9 mouse cellular contexts compared by ENCODE assay signal in the genomic region with DNA sequence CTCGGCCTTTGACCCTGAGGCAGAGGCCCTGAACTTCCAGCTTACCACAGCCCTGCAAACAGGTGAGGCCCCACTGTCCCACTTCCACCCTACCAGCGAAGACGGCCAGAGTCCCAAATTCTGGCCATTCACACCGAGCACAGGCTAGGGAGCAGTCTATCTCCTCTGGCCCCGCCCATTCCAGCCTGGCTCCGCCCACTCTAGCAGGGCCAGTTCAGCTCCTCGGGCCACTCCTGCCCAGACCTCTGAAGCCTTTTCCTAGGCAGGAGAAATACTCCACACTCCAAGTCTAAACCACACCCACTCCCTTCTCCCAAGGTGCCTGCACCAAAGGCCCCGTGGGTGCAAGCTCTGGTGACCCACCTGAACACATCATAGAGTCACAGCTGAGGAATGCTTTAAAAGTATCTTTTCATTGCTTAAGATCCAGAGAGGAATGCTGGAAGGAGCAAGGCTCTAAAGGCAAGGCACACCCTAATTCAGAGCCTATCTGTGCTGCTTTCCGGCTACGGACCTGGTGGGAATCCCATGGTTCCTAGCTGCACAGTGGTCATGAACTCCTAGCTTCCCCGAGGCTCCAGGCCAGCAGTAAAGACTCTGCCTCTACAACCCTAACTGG. TPM values are rescaled to one million over a fixed set of nuclear protein-coding genes. Genes with fewer than 3 reads are reported as not detected.
DNase-seq lines count a peak whose midpoint lies in the region; ATAC-seq and TF ChIP-seq lines count a peak whose summit lies in the region.
"Had no signal": no experiment of that assay in that cellular context is flagged by ENCODE, and none has a peak within 500 bp of the region (broad histone marks: within the 10 kb centered on the region; RNA-seq: fewer than 3 reads in every experiment).

No protein-coding gene starts in this region.

- peak; percentile 23 for DNase-seq in midbrain, embryonic 10.5 days (ENCODE audit: low spot score)
- DNase-seq in midbrain, embryonic 14.5 days = no peak
- peak; percentile 78 to 83 for DNase-seq in kidney, postnatal 4 days
- no peak for DNase-seq in left cerebral cortex, adult 8-10 months (ENCODE audit: low spot score in 2 of 2)
- no peak for DNase-seq in left cerebral cortex, postnatal 14 days (ENCODE audit: low spot score in 2 of 2)

- H3K4me1 ChIP-seq in midbrain, embryonic 10.5 days = peaks cover 35% of the 10 kb centered on the region
- H3K4me1 ChIP-seq in midbrain, embryonic 14.5 days (ENCODE audit: control insufficient read depth, insufficient read depth, low read length) = peaks cover 18% of the 10 kb centered on the region
- H3K4me1 ChIP-seq in embryonic fibroblast, embryonic 13.5 days (ENCODE audit: control insufficient read depth, insufficient read depth, low read length) = peaks cover 8% of the 10 kb centered on the region
- peaks cover 53% of the 10 kb centered on the region for H3K4me1 ChIP-seq in stomach, embryonic 16.5 days (ENCODE audit: control insufficient read depth, insufficient read depth, low read length)
- peaks cover 16% of the 10 kb centered on the region for H3K4me1 ChIP-seq in hindbrain, embryonic 16.5 days (ENCODE audit: control insufficient read depth, insufficient read depth, low read depth, low read length)

- H3K36me3 ChIP-seq in midbrain, embryonic 10.5 days = no peaks in the 10 kb centered on the region
- H3K36me3 ChIP-seq in midbrain, embryonic 14.5 days (ENCODE audit: control insufficient read depth, insufficient read depth, low read length) = no peaks in the 10 kb centered on the region
- no peaks in the 10 kb centered on the region for H3K36me3 ChIP-seq in stomach, embryonic 16.5 days (ENCODE audit: control insufficient read depth, insufficient read depth, low read length)
- H3K36me3 ChIP-seq in hindbrain, embryonic 16.5 days (ENCODE audit: control insufficient read depth, insufficient read depth, low read length) = no peaks in the 10 kb centered on the region

- H3K27ac ChIP-seq in midbrain, embryonic 10.5 days (replicated peaks) = no peak overlapping the region
- no peak overlapping the region for H3K27ac ChIP-seq in midbrain, embryonic 14.5 days (replicated peaks; ENCODE audit: low read depth, low read length)
- H3K27ac ChIP-seq in embryonic fibroblast, embryonic 13.5 days (ENCODE audit: insufficient read depth, low read length) = peak overlapping the region; percentile 87
- peak overlapping the region; percentile 87 for H3K27ac ChIP-seq in stomach, embryonic 16.5 days (ENCODE audit: low read length)
- no peak overlapping the region for H3K27ac ChIP-seq in hindbrain, embryonic 16.5 days (ENCODE audit: low read depth, low read length)

- 37% methylated on average over 11 of the region's 11 CpGs for WGBS in midbrain, embryonic 10.5 days
- 37% methylated on average over 11 of the region's 11 CpGs for WGBS in midbrain, embryonic 14.5 days
- 34% methylated on average over 11 of the region's 11 CpGs for WGBS in stomach, embryonic 16.5 days
- WGBS in hindbrain, embryonic 16.5 days = 37% methylated on average over 11 of the region's 11 CpGs

- no peak overlapping the region for H3K4me2 ChIP-seq in midbrain, embryonic 14.5 days (ENCODE audit: low read length)
- peak overlapping the region; percentile 0; the same call in 1 of the 2 replicates for H3K4me2 ChIP-seq in stomach, embryonic 16.5 days (ENCODE audit: low read depth, low read length)
- no peak overlapping the region for H3K4me2 ChIP-seq in hindbrain, embryonic 16.5 days (ENCODE audit: low read length)

- no peak overlapping the region for H3K9ac ChIP-seq in midbrain, embryonic 14.5 days (replicated peaks; ENCODE audit: low read length)
- H3K9ac ChIP-seq in stomach, embryonic 16.5 days (ENCODE audit: low read length) = 0 out of 2 replicates have a peak overlapping the region, but pooled peaks have one; percentile 3
- H3K9ac ChIP-seq in hindbrain, embryonic 16.5 days (ENCODE audit: low read depth, low read length) = no peak overlapping the region

- H3K27me3 ChIP-seq in midbrain, embryonic 10.5 days (ENCODE audit: low read depth, poor library complexity, severe bottlenecking) = peaks cover 66% of the 10 kb centered on the region
- peaks cover 11% of the 10 kb centered on the region for H3K27me3 ChIP-seq in midbrain, embryonic 14.5 days (ENCODE audit: control insufficient read depth, insufficient read depth, low read length)
- no peaks in the 10 kb centered on the region for H3K27me3 ChIP-seq in stomach, embryonic 16.5 days (ENCODE audit: control insufficient read depth, insufficient read depth, low read length)
- peaks cover 1% of the 10 kb centered on the region; the same call in 1 of the 2 replicates for H3K27me3 ChIP-seq in hindbrain, embryonic 16.5 days (replicated peaks; ENCODE audit: control insufficient read depth, insufficient read depth, low read length)

- no peak for TF ChIP-seq CTCF in embryonic fibroblast, embryonic 13.5 days (IDR thresholded peaks at IDR 0.05; ENCODE audit: borderline replicate concordance, insufficient read depth, low read length)

- intact Hi-C loops in left cerebral cortex, postnatal 14 days (cut with DNase I) = no loop called here

- H3K9me3 ChIP-seq in midbrain, embryonic 10.5 days (replicated peaks) = no peaks in the 10 kb centered on the region
- H3K9me3 ChIP-seq in midbrain, embryonic 14.5 days (ENCODE audit: control insufficient read depth, low read length) = no peaks in the 10 kb centered on the region
- H3K9me3 ChIP-seq in stomach, embryonic 16.5 days (replicated peaks; ENCODE audit: control insufficient read depth, low read length) = no peaks in the 10 kb centered on the region
- H3K9me3 ChIP-seq in hindbrain, embryonic 16.5 days (ENCODE audit: control insufficient read depth, low read length) = no peaks in the 10 kb centered on the region
- H3K9me3 ChIP-seq: megakaryocyte, embryonic 14.5 days had no signal

- no peak for ATAC-seq in midbrain, embryonic 14.5 days (ENCODE audit: low FRiP score, low TSS enrichment)
- peak; percentile 42 for ATAC-seq in stomach, embryonic 16.5 days (ENCODE audit: insufficient read depth, low FRiP score)
- ATAC-seq in hindbrain, embryonic 16.5 days = no peak

- no peak; the same call in 1 of the 2 replicates for TF ChIP-seq POLR2A in embryonic fibroblast, embryonic 13.5 days (IDR thresholded peaks at IDR 0.05; ENCODE audit: low read depth, low read length)

- H3K4me3 ChIP-seq in midbrain, embryonic 10.5 days = no peak overlapping the region
- H3K4me3 ChIP-seq in midbrain, embryonic 14.5 days (replicated peaks; ENCODE audit: low read depth, low read length) = no peak overlapping the region
- no peak overlapping the region for H3K4me3 ChIP-seq in embryonic fibroblast, embryonic 13.5 days (ENCODE audit: insufficient read depth, low read length)
- no peak overlapping the region for H3K4me3 ChIP-seq in stomach, embryonic 16.5 days (replicated peaks; ENCODE audit: low read length)
- H3K4me3 ChIP-seq in hindbrain, embryonic 16.5 days (ENCODE audit: low read length) = no peak overlapping the region
- H3K4me3 ChIP-seq: megakaryocyte, embryonic 14.5 days had no signal

RNA-seq across cellular contexts. Expression of gene Ass1, which starts 16.3 kb away (rescaled TPM):
- polyA plus RNA-seq in midbrain, embryonic 10.5 days (2016; fragmentation: Nextera tagmentation; extraction: Ambion mirVana) = 11.4 and 13.3 TPM in 2 replicates
- polyA plus RNA-seq in midbrain, embryonic 14.5 days (2014; fragmentation: Nextera tagmentation; extraction: Ambion mirVana) = 7.4 and 8.5 TPM in 2 replicates
- polyA plus RNA-seq in embryonic fibroblast, embryonic 13.5 days (2011; ENCODE audit: insufficient read length, low read depth, missing spikeins) = 212 and 308 TPM in 2 replicates
- polyA plus RNA-seq in stomach, embryonic 16.5 days (2015; fragmentation: Nextera tagmentation; extraction: Ambion mirVana) = 212 and 226 TPM in 2 replicates
- total RNA-seq in left cerebral cortex, adult 8-10 months (2022) = 10 to 100 TPM; 53.8 to 61.2 (median 56.4) TPM
- 13.0 and 16.1 TPM in 2 replicates for polyA plus RNA-seq in hindbrain, embryonic 16.5 days (2015; fragmentation: Nextera tagmentation; extraction: Ambion mirVana)
- total RNA-seq in left cerebral cortex, postnatal 14 days (2021) = 10 to 100 TPM in 1 of 2 experiments, 1 to 10 TPM in 1; 8.5 to 14.6 TPM

Comparison
In these comparisons a context has a peak if more than half of its experiments do, and no peak if none do; other contexts are left out.
1. DNase-seq: peak in midbrain, embryonic 10.5 days (single experiment) and kidney, postnatal 4 days (2 of 2); none in midbrain, embryonic 14.5 days (single experiment), left cerebral cortex, adult 8-10 months (0 of 2) and left cerebral cortex, postnatal 14 days (0 of 2).
2. H3K27ac ChIP-seq: peak in embryonic fibroblast, embryonic 13.5 days (single experiment) and stomach, embryonic 16.5 days (single experiment); none in midbrain, embryonic 10.5 days (single experiment), midbrain, embryonic 14.5 days (single experiment) and hindbrain, embryonic 16.5 days (single experiment).
3. RNA of gene Ass1, which starts 16.3 kb away (polyA plus RNA-seq): 212 to 308 TPM in embryonic fibroblast, embryonic 13.5 days and 212 to 226 TPM in stomach, embryonic 16.5 days; 13.0 to 16.1 TPM in hindbrain, embryonic 16.5 days, 11.4 to 13.3 TPM in midbrain, embryonic 10.5 days and 7.4 to 8.5 TPM in midbrain, embryonic 14.5 days; every median in the first group is over 10 times any median in the second.